Mouse (Mus musculus): ENCODE data around the gene Ptprk.

DNA sequence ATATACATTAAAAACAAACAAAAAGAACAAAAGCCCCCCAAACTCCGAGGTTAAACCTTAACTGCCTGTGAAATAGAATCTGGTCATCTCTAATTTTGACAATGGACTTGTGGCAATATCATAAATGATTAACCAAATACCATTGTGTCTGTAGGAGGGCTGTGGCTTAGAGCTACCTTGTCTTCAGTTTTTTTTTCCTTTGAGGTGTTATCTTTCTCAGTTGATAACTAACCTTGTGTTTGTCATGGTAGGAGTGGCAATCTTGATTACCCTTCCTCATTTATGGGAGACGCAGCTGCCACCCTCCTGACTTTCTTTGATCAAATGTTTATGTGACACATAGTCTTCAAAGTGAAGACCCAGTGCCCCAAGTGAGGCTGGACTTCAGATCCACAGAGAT is 24.3 kb downstream of the Ptprk start:
- TF ChIP-seq CTCF (IDR thresholded peaks at IDR 0.05; ENCODE audit: borderline replicate concordance, control insufficient read depth, extremely low read depth, insufficient read depth, low read length, poor library complexity) (no peak), POLR2A (IDR thresholded peaks at IDR 0.05; ENCODE audit: control insufficient read depth, extremely low read depth, insufficient read depth, low read length, poor library complexity) (no peak)
